Mouse (Mus musculus) layer of hippocampus, postnatal 10 days (tissue): Measurements from ENCODE around the gene Sema4d. TPM values are rescaled to one million over a fixed set of nuclear protein-coding genes. Genes with fewer than 3 reads are reported as not detected.

Experiments used
- DNase-seq, 2 experiments: peaks; one replicate each; pipeline ENCODE4 v3.0.0; 2021; ENCODE audit warnings: low spot score in 2 of 2
- total RNA-seq, 2 experiments: library from RNA; stranded (reverse); gene quantifications; 2 replicates each; pipeline ENCODE4 v1.2.3; 2021

Sema4d gene
- total RNA-seq, 2 experiments from 2014 or later = 85.2 to 96.2 TPM

DNA sequence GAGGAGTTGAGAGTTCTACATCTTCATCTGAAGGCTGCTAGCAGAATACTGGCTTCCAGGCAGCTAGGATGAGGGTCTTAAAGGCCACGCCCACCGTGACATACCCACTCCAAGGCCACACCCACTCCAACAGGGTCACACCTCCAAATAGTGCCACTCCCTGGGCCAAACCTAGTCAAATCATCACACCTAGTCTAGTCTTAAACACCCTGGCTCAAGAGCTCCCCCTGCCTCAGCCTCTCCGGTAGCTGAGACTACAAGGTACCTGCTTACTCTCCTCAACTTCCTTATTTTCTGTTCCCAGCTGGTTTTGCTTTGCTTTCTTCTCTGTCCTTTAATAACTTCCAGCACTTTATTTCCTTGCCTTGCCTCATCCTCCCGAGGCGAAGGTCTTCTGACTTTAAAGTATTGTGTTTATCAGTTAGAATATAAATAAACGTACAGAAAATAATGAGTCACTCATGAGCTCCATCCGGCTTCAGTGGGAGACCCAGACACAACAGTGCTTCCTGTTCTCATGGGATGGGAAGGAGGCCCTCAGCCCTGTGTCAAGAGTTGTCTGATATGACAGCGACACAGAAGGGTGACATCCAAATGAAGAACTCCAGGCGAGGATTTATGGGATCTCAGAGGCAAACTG is 22.4 kb upstream of the Sema4d start:
- no peak for DNase-seq

DNA sequence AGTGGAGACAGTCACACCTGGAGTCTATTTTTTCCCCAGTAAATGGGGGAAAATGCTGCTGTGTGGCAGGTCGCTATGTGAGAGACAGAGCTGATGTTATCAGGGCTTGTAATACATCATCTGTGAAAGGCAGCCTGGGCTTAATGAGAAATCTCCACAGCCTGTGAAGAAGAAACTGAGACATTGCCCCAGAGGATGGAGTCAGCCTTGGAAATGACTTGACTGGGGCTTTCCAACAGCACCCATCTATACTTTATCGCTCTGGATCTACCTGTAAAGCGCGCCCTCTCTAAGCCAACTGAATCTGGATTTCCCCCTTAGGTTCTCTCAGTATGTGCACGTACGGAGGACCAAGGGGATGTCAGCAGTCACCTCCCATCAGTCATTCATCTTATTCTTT is 21.1 kb upstream of the Sema4d start:
- DNase-seq = no peak

DNA sequence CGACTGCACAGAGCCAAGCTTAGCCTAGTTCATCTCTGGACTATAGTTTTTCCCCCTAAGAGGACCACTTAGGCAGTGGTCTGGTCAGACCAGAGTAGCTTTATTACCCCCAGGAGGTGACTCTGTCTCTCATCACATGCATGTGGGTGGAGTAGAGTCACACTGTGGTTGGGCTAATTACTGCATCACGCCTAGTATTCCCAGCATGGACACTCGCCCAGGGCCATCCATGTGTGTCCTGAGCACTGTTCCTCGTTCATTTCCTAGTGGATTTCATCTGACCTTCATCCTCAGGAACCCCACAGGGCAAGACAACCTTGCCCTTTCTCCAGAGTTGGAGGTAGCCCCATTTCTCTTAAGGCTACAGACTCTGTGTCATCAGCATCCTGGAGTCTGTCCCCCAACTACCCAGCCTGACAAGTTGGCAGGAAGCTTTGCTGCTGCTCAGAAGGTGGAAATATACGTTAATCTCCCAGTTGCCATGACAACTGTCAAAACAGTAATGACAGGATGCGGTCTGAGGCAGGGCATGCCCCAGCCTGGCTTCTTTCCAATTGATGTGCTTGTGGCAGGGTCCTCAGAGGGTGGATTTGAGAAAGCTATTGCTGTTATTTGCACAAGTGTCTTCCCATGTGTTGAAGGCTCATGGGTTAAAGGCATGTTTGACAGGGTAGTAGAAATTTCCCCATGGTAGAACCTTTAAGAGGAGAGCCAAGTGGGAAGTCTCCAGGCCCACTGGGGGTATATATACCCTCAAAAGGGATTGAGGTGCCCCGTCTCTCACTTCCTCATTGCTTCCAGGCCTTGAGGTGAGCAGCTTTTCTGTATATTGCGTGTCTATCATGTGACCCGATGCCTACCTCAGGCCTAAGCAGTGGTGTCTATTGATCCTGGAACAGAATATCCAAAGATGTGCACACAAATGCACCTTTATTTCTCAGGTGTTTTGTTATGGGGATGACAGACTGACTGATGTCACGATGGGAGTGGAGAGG is 20.4 kb upstream of the Sema4d start:
- DNase-seq = no peak

DNA sequence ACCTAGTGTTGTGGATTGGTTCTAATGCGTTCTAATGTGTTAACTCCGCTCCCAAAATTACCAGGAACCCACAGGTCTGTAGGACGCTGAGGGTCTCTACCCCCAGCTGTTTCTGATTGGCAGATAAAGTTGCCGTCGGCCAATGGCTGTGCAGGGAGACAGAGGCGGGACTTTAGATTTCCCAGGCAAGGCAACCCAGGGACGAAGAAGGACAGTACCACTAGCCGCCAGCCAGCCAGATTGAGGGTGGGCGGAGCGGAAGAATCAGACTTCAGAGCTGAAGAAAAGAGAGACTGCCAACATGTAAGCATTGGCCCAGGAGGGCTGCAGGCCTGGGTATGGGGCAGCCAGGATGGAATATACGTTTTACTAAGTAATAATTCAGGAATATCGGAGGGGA is 14.6 kb upstream of the Sema4d start:
- DNase-seq = no peak

DNA sequence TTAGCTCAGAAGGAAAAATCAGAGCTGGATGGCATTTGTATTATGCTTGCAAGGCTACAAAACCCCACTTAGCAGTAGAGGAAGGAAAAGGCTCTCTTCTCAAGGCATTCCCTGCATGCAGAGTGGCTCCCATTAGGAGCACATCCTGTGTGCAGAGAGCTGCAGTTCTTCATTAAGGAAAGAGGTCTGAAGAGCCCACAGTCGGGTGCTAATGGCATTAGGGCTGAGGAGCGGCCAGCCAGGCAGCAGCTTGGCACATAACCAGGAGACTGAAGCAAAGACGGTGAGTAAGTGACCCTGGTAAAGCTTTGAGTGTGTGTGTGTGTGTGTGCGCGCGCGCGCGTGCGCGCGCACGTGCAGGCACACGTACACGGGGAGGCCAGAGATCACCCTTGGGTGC is 12.7 kb upstream of the Sema4d start:
- no peak for DNase-seq

DNA sequence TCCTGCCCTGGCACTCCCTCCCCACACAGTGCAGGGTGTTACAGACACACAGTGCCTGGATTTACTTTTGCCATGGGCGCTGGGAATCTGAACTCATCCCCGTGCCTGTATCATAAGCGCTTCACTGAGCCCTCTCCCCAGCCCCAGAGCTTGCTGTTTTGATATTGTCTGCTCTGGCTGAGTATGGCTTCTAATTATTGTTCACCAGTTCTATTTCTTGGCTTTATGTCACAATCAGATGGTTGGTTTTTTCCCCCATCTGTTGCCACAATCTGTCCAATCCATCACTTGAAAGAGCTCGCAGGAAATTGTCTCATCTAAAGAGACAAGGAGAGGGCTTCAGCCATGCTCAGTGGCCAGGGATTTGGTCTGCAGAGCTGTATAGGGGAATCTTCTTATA is 12.1 kb upstream of the Sema4d start:
- peak; percentile 42 to 57 for DNase-seq

DNA sequence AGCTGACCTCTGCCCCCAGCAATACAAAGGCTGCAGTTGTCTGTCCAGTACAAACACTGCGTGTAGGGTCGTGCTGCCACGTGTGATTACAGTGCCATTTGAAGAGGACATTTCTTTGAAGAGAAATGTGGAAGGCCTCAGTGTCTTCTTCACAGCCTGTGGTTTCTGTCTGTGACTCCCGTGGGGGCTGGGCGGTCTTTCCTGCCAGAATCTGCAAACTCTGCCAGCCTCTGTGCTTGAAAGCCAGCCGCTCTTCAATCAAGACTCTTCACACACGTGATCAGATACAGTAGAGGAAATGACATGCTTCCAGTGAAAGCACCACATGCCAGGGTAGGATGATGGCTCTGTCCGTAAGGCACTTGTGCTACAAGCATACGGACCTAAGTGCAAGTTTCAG is 7.4 kb upstream of the Sema4d start:
- peak; percentile 53 to 66 for DNase-seq

DNA sequence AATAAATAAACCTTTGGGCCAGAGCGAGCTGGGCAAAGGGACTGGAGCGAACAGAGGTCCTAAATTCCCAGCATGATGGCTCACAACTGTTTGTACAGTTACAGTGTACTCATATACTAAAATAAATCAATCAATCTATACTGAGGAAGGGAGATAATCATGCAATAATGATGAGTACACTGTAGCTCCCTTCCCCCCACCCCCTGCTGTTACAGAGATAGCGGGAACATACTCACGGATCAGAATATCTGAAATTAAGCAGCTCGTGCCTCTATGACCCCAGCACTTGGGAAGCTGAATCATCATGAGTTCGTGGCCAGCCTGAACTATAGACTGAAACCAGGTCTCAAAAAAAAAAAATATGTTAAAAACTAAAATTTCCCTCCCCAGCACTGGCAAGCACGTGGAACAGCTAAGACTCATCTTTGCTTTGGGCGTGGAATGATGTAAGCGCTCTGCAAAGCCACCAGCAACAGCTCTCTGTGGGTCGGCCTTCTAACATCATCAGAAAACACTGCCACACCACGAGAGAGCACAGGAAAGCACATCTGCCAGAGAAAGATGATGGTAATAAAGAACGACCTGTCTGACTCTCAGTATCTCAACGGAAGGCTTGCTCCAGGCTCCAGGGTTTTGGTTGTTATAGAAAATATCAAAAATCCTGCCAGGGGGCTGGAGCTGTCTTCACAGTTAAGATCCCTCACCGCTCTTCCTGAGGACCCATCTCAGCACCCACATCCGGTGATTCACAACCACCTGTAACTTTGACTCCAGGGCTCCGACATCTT is 6.4 kb upstream of the Sema4d start:
- DNase-seq = no peak

DNA sequence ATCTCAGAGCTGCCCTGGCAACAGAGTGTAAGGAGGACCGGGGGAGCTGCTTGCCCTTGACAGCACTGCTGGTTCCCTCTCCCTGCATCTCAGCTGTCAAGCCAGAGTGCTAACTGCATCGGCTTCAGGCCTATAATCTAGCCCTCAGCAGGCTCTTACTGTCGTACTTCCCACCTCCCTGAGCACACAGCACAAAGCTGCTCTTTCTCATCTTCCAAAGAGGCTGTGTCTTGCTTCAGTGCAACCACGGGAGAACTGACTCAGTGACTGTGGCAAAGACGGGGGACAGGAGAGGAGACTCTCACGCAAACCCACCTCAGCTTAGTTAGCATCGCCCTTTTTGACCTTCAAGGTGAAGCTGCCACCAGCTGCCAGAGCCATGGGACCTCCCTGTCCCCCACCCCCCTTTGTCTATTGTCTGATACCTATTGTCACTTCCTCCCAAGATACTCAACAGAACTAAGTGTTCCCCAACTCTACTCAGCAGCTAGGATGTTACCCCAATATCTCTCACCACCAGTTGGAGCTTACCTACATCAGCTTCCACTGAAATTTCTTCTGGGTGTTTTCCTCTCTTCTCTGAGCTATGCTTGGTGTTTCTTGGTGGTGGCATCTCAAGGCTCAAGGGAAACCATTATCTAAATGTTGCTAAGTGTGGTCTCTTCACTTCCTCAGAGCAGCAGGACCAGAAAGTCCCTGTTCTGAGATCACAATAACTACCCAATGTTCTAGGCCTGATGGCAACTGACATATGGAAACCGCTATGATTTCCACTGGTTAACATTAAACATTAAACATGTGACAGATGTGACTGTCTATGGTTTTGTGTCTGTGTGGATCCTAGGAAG is 4.6 kb upstream of the Sema4d start:
- DNase-seq = no peak

DNA sequence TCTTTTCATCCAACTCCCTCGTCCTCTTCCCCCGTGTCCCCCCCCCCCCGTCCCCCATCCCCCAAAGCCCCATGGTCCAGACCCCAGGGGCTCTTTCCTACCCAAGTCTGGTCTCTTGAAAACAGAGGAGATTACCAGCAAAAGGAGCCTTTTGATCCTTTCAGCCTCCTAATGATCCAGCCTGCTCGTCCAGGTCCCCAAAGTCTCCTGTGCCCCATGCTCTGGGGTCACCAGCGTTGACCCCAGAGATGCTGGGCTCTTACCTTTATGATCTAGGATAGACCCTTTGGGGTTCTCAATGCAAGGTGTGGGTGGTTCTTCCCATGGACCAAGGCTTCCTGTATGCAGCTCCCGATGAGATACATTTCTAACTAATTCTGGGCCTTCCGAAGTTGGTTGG is 401 bp upstream of the Sema4d start:
- no peak for DNase-seq

DNA sequence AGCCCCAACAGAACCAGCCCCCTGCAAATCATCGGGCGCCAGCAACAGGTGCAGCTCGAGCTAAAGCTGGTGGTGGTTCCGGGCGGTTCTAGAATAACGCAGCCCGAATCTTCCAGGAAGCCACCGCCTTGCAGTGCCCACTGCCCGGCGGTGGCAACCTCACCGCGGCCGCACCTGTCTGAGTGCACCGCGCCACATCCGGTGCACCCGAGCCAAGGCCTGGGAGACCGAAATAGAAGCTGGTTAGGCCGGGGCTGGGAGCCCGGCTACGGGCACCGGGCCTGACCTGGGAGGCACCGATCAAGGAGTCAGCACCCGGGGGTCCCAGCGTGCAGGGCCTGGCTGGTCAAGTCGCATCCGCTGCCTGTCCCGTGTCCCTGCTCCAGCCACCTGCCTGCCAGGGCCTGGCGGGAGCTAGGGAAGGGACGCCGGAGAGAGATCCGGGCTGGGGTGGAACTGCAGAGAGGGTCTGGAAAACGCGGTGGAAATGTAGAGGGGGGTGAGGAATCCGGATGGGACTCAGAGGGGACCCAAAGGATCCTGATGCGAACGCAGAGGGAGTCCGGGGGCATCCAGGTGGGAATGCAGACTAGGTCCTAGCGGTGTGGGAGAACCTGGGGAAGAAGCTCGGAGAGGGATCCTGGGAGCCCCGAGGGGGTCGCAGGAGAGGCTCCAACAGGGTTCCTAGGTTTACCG is 670 bp downstream of the Sema4d start:
- peak; percentile 61 to 63 for DNase-seq

DNA sequence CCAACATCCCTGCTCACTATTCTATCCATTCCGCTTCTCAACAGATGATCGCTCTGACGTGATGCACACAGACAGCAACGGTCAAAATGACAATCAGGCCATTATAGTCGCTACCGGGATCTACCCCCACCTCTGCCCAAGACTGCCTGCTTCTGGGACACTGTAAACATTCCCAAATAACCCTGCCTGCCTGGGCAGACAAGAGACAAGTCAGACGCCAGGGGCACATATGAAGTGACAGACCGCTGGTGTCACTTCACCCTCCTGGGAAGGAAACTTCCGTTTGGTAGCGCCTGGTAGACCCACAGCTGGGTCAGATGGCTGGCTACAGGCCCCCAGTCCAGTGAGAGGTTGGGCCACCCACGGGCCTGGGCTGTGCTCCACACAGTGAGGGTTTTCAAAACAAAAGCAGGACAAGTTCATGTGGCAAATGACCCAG is 1.4 kb downstream of the Sema4d start:
- DNase-seq = peak; percentile 43 to 50

DNA sequence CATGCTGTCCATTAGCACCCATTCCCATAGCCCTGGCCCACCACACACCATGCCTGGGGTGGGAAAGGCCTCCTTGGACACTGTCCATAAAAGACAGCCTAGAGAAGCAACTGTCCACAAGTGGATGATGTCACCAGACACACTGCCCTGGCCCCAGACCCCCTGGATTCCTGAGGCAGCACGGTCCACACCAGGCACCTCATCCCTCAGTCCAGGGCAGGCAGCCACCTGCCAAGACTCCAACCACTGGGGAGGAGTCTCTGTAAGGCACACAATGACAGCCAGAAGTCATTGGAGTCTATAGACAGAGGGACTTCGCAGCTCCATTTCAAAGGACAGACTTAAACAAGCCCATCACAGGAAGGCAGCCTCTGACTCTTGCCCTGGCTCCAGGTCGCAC is 1.9 kb downstream of the Sema4d start:
- DNase-seq = no peak

DNA sequence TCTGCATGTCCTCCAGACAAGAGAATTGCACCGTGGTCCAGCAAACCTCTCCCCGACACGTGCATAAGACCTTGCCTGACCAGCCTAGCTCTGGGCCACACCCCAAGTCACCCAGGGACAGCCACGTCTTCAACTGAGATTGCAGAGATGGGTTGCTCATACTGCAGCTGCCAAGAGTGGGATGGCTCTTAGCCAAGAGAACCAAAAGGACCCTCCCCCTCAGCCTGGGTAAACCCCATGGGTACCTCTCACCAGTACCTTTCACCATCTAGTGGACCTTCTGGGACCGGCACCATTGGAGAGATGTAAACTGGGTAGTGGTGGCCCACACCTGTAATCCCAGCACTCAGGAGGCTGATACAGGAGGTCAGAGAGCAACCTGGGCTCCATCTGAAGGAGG is 2.8 kb downstream of the Sema4d start:
- no peak for DNase-seq

DNA sequence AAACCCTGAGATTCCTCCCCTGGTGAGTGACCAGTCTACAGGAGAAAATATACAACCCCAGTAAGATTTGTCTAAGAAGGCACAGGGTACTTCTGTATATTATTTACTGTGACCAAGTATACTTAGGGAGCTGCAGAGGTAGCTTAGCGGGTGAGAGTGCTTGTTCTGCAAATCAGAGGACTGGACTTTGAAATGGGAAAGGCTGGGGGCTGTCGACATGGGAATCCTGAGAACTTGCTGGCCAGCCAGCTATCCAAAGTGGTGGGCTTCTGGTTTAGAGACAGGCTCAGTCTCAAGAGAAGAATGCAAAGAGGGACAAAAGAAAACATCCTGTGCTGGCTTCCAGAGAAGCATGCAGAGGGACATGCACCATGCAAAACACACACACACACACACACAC is 5.7 kb downstream of the Sema4d start:
- no peak for DNase-seq

DNA sequence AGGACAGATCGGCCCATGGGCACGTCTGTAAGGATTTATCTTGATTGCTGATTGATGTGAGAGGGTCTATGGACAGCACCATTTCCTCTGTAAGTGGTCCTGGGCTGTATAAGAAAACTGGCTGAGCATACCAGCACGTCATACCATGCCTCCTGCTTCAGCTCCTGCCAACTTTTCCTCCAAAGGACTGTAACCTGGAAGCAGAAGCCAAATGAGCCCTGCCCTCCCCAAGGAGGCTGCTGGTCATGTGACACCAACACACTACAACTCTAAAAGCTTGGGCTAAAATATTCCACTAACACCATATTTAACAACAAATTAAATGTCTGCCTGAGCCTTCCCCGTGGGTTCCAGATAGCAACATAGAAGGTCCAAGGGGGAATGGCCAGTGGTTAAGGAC is 6.9 kb downstream of the Sema4d start:
- DNase-seq = no peak

DNA sequence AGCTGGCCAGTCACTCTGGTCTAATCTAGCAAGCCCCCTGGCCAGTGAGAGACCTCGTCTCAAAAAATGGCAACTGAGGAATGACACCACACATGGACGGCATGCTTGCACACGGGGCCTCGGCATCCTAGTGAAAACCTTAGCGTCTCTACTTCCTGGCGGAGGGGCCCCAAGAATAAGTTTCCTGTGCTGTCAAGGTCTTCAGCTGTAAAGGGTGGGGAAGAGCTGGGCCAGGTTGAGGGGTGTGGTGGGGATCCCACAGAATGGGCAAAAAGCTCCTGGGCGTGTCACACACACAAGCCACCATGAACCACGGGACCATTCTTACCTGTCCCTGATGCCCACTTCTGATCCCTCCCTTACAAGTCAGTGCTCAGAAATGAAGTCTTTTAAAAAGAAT is 9.1 kb downstream of the Sema4d start:
- no peak for DNase-seq

DNA sequence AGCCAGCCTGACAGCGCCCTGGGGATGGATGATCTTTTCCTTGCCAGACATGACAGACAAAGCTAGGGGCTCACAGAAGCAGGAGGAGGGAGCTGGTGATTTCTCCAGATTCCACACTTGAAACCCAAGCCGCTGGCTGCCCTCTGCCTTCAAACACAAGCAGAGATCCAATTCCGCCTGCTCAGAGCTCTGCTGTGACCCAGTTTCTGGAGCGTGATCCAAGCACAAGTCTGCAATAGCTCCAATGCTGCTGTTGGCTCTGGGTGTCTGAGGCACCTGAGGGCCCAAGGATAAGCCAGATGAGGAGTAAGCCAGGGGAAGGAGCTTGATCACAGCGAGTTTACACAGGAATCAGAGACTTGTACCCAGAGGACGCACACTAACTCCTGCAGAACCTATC is 9.7 kb downstream of the Sema4d start:
- DNase-seq = no peak

DNA sequence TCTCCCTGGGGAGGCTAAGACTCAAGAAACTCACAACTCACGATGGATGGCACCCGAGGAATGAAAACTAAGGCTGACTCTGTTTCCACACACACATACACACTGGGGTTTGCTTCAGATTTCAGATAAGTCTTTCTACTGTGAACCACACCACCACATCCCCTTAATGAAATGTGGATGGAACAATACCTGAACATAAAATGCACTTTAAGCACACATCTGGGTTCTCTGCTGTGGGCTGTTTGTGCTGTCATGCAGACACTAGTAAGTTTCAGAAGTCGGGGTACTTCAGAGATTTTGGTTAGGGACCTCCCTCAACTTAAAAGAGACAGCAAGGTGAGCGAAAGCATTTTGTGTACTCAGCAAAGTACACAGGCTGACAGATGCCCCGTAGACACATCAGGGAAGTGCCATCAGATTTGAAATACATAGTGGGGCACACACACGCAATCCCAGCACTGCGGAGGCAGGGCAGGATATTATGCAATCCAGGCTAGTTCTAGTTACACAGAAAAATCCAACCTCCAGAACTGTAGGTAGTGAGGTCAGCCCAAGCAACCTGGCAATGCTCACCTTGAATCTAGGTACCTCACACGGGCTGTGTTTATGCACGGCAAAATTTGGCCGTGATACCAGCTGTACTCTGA is 12.9 kb downstream of the Sema4d start:
- DNase-seq = no peak
